Mouse (Mus musculus) ES-E14 (cell line): ENCODE results near the gene Rsbn1l. TPM values are rescaled to one million over a fixed set of nuclear protein-coding genes. Genes with fewer than 3 reads are reported as not detected.

Experiments
- DNase-seq: peaks from one replicate; pipeline ENCODE4 v3.0.0-alpha.2; 2013; ENCODE audit warnings: low read depth, low spot score
- H3K27ac ChIP-seq: 2 replicates; pipeline ENCODE4 v1.5.1; 2012; ENCODE audit warnings: low read depth, mild to moderate bottlenecking, low read length, moderate library complexity, mixed read lengths; ENCODE audit not compliant: poor library complexity, insufficient read depth, severe bottlenecking
- H3K36me3 ChIP-seq: 2 replicates; pipeline ENCODE4 v1.6.1; 2012; ENCODE audit warnings: mild to moderate bottlenecking, low read length, moderate library complexity, mixed read lengths; ENCODE audit not compliant: control insufficient read depth, poor library complexity, insufficient read depth, severe bottlenecking
- H3K4me1 ChIP-seq, 2 experiments: fragments of 150-350 bp in 1 of 2; sonication (generic) in 1 of 2; 2 replicates each; pipeline ENCODE4 v1.6.1; 2012; ENCODE audit warnings: low read length in 2 of 2, mild to moderate bottlenecking in 1 of 2, mixed read lengths in 1 of 2; ENCODE audit not compliant: control insufficient read depth in 2 of 2, insufficient read depth in 2 of 2, poor library complexity in 1 of 2
- H3K4me3 ChIP-seq, 2 experiments: fragments of 150-350 bp in 1 of 2; sonication (generic) in 1 of 2; 2 replicates each; pipeline ENCODE4 v1.5.1; 2012; ENCODE audit warnings: low read length in 2 of 2, low read depth in 1 of 2, mild to moderate bottlenecking in 1 of 2, mixed read lengths in 1 of 2; ENCODE audit not compliant: insufficient read depth in 1 of 2, poor library complexity in 1 of 2, severe bottlenecking in 1 of 2
- H3K9ac ChIP-seq: 2 replicates; pipeline ENCODE4 v1.6.1; 2012; ENCODE audit warnings: low read depth, mild to moderate bottlenecking, low read length, mixed read lengths; ENCODE audit not compliant: poor library complexity, insufficient read depth, severe bottlenecking
- H3K9me3 ChIP-seq: fragments of 150-350 bp; sonication (generic); 2 replicates; pipeline ENCODE4 v1.6.1; 2012; ENCODE audit warnings: low read depth, mild to moderate bottlenecking, low read length; ENCODE audit not compliant: control insufficient read depth, insufficient read depth
- CHD2 ChIP-seq: IDR thresholded peaks from 2 replicates; pipeline ENCODE4 v1.6.1; 2014; ENCODE audit warnings: mild to moderate bottlenecking, low read depth, low read length, inconsistent platforms
- HCFC1 ChIP-seq: IDR thresholded peaks from 2 replicates; pipeline ENCODE4 v1.6.1; 2012; ENCODE audit warnings: low read length, inconsistent platforms, borderline replicate concordance; ENCODE audit not compliant: insufficient read depth
- MAFK ChIP-seq: IDR thresholded peaks from 2 replicates; pipeline ENCODE4 v1.6.1; 2014; ENCODE audit warnings: mild to moderate bottlenecking, low read depth, low read length, inconsistent platforms; ENCODE audit not compliant: insufficient read depth
- ZC3H11A ChIP-seq: IDR thresholded peaks from 2 replicates; pipeline ENCODE4 v1.6.1; 2012; ENCODE audit warnings: low read depth, mild to moderate bottlenecking, inconsistent platforms, low read length, borderline replicate concordance
- ZNF384 ChIP-seq: IDR thresholded peaks from 2 replicates; pipeline ENCODE4 v1.6.1; 2012; ENCODE audit warnings: low read depth, low read length, inconsistent platforms
- in situ Hi-C, 2 experiments: fragments of 600-800 bp; cut with MboI; formaldehyde crosslinking; loops; one replicate each; pipeline ENCODE4 v1.15.1; 2025; ENCODE audit warnings: low sequenced_read_pairs in 2 of 2, inconsistent platforms in 1 of 2; ENCODE audit not compliant: unreplicated experiment in 2 of 2
- total RNA-seq: library from RNA; depleted of rRNA; stranded (reverse); fragments of 300-350 nt; gene quantifications from 2 replicates; pipeline ENCODE4 v1.2.3, GENCODE M21; 2012

Rsbn1l gene
- total RNA-seq, 1 experiment = 8.6 TPM

DNA sequence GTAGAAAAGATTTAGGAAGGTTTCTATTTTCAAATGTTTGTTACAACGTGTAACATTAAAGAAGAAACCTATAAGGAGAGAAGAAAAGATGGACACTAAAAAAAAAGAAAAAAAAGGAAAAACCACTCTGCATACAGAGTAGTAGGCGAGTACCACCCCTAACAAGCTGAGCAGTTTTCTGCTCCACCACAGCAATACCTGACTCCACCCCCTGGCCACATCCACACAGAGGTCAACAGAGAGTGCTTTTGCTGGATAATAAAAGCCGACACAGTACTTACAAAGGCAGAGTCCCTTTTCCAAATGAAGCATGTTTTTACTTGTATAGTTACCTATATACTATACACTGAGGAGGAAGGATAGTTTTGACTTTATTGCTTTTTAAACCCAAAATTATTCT is 31.6 kb downstream of the Rsbn1l start:
- DNase-seq = no peak
- H3K9ac ChIP-seq = no peak overlapping the region
- no peak for TF ChIP-seq CHD2
- no peak for TF ChIP-seq MAFK
- no peak for TF ChIP-seq ZNF384
- TF ChIP-seq HCFC1 = no peak
- TF ChIP-seq ZC3H11A = no peak
- peaks cover 3% of the 10 kb centered on the region; the same call in 1 of the 2 replicates for H3K36me3 ChIP-seq
- in situ Hi-C loops = no loop called here
- no peak overlapping the region for H3K27ac ChIP-seq
- H3K9me3 ChIP-seq = no peaks in the 10 kb centered on the region
- H3K4me1 ChIP-seq = peaks cover 0 to under 1% of the 10 kb centered on the region in 2 experiments; a peak in 2 of 4 replicates
- H3K4me3 ChIP-seq = no peak overlapping the region

DNA sequence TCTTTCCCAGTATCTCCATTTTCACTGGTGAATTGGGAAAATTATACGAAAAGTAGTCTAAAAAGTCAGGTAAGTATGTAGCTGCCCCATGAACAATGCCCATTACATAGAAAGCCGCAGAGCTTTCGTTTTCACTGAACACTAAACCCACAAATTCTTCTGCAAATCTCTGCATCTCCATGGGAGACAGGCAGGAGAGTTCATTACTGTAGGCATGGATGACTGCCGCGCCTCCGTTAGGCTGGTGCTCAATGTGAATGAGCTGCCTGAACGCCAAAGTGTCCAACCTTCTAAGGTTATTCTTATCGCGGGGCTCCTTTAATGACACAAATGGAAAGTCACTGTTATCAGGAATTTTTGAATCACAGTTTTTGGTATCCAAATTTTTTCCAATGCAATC is 36.6 kb downstream of the Rsbn1l start:
- TF ChIP-seq ZNF384 (no peak), ZC3H11A (no peak), CHD2 (no peak)
- Histone ChIP-seq H3K4me3 (no peak overlapping the region), H3K36me3 (peaks cover 3% of the 10 kb centered on the region; the same call in 1 of the 2 replicates), H3K27ac (no peak overlapping the region), H3K4me1 (no peaks in the 10 kb centered on the region; a peak in 1 of 4 replicates), H3K9me3 (no peaks in the 10 kb centered on the region), H3K9ac (no peak overlapping the region)
- no peak for DNase-seq
- in situ Hi-C loops = no loop called here

- Histone ChIP-seq H3K27ac (no peak overlapping the region), H3K4me3 (no peak overlapping the region), H3K9ac (no peak overlapping the region), H3K36me3 (peaks cover 3% of the 10 kb centered on the region; the same call in 1 of the 2 replicates), H3K4me1 (no peaks in the 10 kb centered on the region; a peak in 1 of 4 replicates), H3K9me3 (no peaks in the 10 kb centered on the region)
- no peak for TF ChIP-seq ZC3H11A
- peak; percentile 92 for TF ChIP-seq MAFK
- no peak for TF ChIP-seq HCFC1
- no peak for TF ChIP-seq CHD2
- DNase-seq = no peak
- in situ Hi-C loops = no loop called here
Measured at GRCm38 (mm10) chr5:20918967-20919366, 37.2 kb downstream of the Rsbn1l start.

GRCm38 (mm10) chr5:20913372-20914275 is 42.6 kb downstream of the Rsbn1l start:
- no peaks in the 10 kb centered on the region for H3K9me3 ChIP-seq
- TF ChIP-seq CHD2 (no peak), HCFC1 (no peak), MAFK (no peak), ZC3H11A (no peak), ZNF384 (no peak)
- in situ Hi-C loops = no loop called here
- peaks cover 0 to 6% of the 10 kb centered on the region in 2 experiments; a peak in 2 of 4 replicates for H3K4me1 ChIP-seq
- H3K9ac ChIP-seq = no peak overlapping the region
- H3K36me3 ChIP-seq = peaks cover 2% of the 10 kb centered on the region; the same call in 1 of the 2 replicates
- H3K27ac ChIP-seq = peak overlapping the region; percentile 15; the same call in 1 of the 2 replicates
- H3K4me3 ChIP-seq = no peak overlapping the region
- peak; percentile 71 for DNase-seq
